Comparison of ENCODE assay signal across 7 mouse cellular contexts in genomic region chr3:138527667-138528231, GRCm38 (mm10). TPM values are rescaled to one million over a fixed set of nuclear protein-coding genes. Genes with fewer than 3 reads are reported as not detected.
A peak's percentile ranks its signal among the peaks of the same experiment; 100 is the strongest.
DNase-seq lines count a peak whose midpoint lies in the region; ATAC-seq and TF ChIP-seq lines count a peak whose summit lies in the region.

No protein-coding gene starts in this region.

- H3K9me3 ChIP-seq in intestine, embryonic 14.5 days (ENCODE audit: control insufficient read depth, low read length) = no peaks in the 10 kb centered on the region
- no peaks in the 10 kb centered on the region for H3K9me3 ChIP-seq in limb, embryonic 11.5 days (ENCODE audit: control insufficient read depth, low read length)
- no peaks in the 10 kb centered on the region for H3K9me3 ChIP-seq in midbrain, embryonic 12.5 days

- ATAC-seq in intestine, embryonic 14.5 days (replicated peaks; ENCODE audit: low FRiP score, low TSS enrichment, low read depth) = peak; percentile 61
- peak; percentile 55 for ATAC-seq in limb, embryonic 11.5 days (ENCODE audit: insufficient number of reproducible peaks, low FRiP score, low TSS enrichment, low read depth)
- peak; percentile 83 for ATAC-seq in midbrain, embryonic 12.5 days (ENCODE audit: low FRiP score, low read depth)

- H3K9ac ChIP-seq in intestine, embryonic 14.5 days (ENCODE audit: low read length) = peak overlapping the region; percentile 94
- peak overlapping the region; percentile 96 for H3K9ac ChIP-seq in limb, embryonic 11.5 days (ENCODE audit: low read length)
- peak overlapping the region; percentile 99 for H3K9ac ChIP-seq in midbrain, embryonic 12.5 days (replicated peaks)

- no peaks in the 10 kb centered on the region for H3K27me3 ChIP-seq in intestine, embryonic 14.5 days (replicated peaks; ENCODE audit: control insufficient read depth, insufficient read depth, low read length)
- no peaks in the 10 kb centered on the region for H3K27me3 ChIP-seq in limb, embryonic 11.5 days (ENCODE audit: control insufficient read depth, insufficient read depth, low read length)
- H3K27me3 ChIP-seq in midbrain, embryonic 12.5 days = peaks cover 5% of the 10 kb centered on the region; the same call in 1 of the 2 replicates
- no peaks in the 10 kb centered on the region for H3K27me3 ChIP-seq in small intestine, adult 2 months (ENCODE audit: control insufficient read depth, insufficient read depth, low read length)

- WGBS in intestine, embryonic 14.5 days = under 1% methylated on average over 43 of the region's 64 CpGs
- WGBS in limb, embryonic 11.5 days = under 1% methylated on average over 54 of the region's 64 CpGs
- under 1% methylated on average over 55 of the region's 64 CpGs for WGBS in midbrain, embryonic 12.5 days
- WGBS in small intestine, adult 2 months = under 1% methylated on average over 61 of the region's 64 CpGs

- H3K4me1 ChIP-seq in intestine, embryonic 14.5 days (replicated peaks; ENCODE audit: control insufficient read depth, insufficient read depth, low read length) = peaks cover 33% of the 10 kb centered on the region
- H3K4me1 ChIP-seq in limb, embryonic 11.5 days (ENCODE audit: control insufficient read depth, insufficient read depth, low read length) = peaks cover 5% of the 10 kb centered on the region; the same call in 1 of the 2 replicates
- H3K4me1 ChIP-seq in midbrain, embryonic 12.5 days = peaks cover 31% of the 10 kb centered on the region
- peaks cover 6% of the 10 kb centered on the region for H3K4me1 ChIP-seq in small intestine, adult 2 months (ENCODE audit: control insufficient read depth, insufficient read depth, insufficient read length, low read length)

- no peaks in the 10 kb centered on the region for H3K36me3 ChIP-seq in intestine, embryonic 14.5 days (ENCODE audit: control insufficient read depth, insufficient read depth, low read length)
- H3K36me3 ChIP-seq in limb, embryonic 11.5 days (ENCODE audit: control insufficient read depth, insufficient read depth, low read length) = no peaks in the 10 kb centered on the region
- H3K36me3 ChIP-seq in midbrain, embryonic 12.5 days = no peaks in the 10 kb centered on the region
- H3K36me3 ChIP-seq in small intestine, adult 2 months (ENCODE audit: control insufficient read depth, insufficient read depth, low read length) = no peaks in the 10 kb centered on the region

- H3K4me2 ChIP-seq in intestine, embryonic 14.5 days (ENCODE audit: low read length) = peak overlapping the region; percentile 82
- H3K4me2 ChIP-seq in limb, embryonic 11.5 days (ENCODE audit: low read depth, severe bottlenecking) = peak overlapping the region; percentile 64
- H3K4me2 ChIP-seq in midbrain, embryonic 12.5 days (replicated peaks) = peak overlapping the region; percentile 74

- no peak for TF ChIP-seq POLR2A in small intestine, adult 2 months (IDR thresholded peaks at IDR 0.05; ENCODE audit: low read depth, low read length)

- TF ChIP-seq CTCF in small intestine, adult 2 months (IDR thresholded peaks at IDR 0.05; ENCODE audit: extremely low read depth, insufficient read length, insufficient replicate concordance, low read depth, low read length) = no peak

- DNase-seq in adrenal gland, adult 18-20 months (ENCODE audit: low spot score in 2 of 2) = peak; percentile 66 to 73
- peak; percentile 90 for DNase-seq in embryo, embryonic 10.5 days (ENCODE audit: low spot score)
- peak; percentile 67 for DNase-seq in gastrocnemius, postnatal 25 days
- DNase-seq in intestine, embryonic 14.5 days (ENCODE audit: low spot score) = peak; percentile 77
- DNase-seq in limb, embryonic 11.5 days (ENCODE audit: low spot score) = peak; percentile 83

- peak overlapping the region; percentile 93 for H3K4me3 ChIP-seq in intestine, embryonic 14.5 days (ENCODE audit: low read depth, low read length)
- H3K4me3 ChIP-seq in limb, embryonic 11.5 days (ENCODE audit: low read depth, low read length) = peak overlapping the region; percentile 93
- peak overlapping the region; percentile 100 for H3K4me3 ChIP-seq in midbrain, embryonic 12.5 days
- H3K4me3 ChIP-seq in small intestine, adult 2 months (ENCODE audit: low read depth, low read length) = peak overlapping the region; percentile 71

- peak overlapping the region; percentile 84 for H3K27ac ChIP-seq in intestine, embryonic 14.5 days (ENCODE audit: low read depth)
- peak overlapping the region; percentile 90 for H3K27ac ChIP-seq in limb, embryonic 11.5 days (replicated peaks; ENCODE audit: low read depth, low read length)
- H3K27ac ChIP-seq in midbrain, embryonic 12.5 days (replicated peaks) = peak overlapping the region; percentile 98
- no peak overlapping the region for H3K27ac ChIP-seq in small intestine, adult 2 months (ENCODE audit: insufficient read depth, low read depth, low read length)

RNA-seq across cellular contexts. Expression of gene Eif4e, which starts 1.8 kb away (rescaled TPM):
- total RNA-seq in adrenal gland, adult 18-20 months (2021) = 100 to 1,000 TPM; 202 to 217 TPM
- 100 to 1,000 TPM; 109 to 113 TPM for total RNA-seq in gastrocnemius, postnatal 25 days (2021)
- polyA plus RNA-seq in intestine, embryonic 14.5 days (2014; fragmentation: Nextera tagmentation; extraction: Ambion mirVana) = 345 and 370 TPM in 2 replicates
- polyA plus RNA-seq in limb, embryonic 11.5 days (2014; fragmentation: Nextera tagmentation; extraction: Ambion mirVana) = 546 and 557 TPM in 2 replicates
- 348 and 357 TPM in 2 replicates for polyA plus RNA-seq in midbrain, embryonic 12.5 days (2016; fragmentation: Nextera tagmentation; extraction: Ambion mirVana)
- 2.6 and 5.4 TPM in 2 replicates for polyA plus RNA-seq in small intestine, adult 2 months (2012; rRNA removed)

RNA-seq across cellular contexts. Expression of gene Metap1, which starts 38.4 kb away (rescaled TPM):
- total RNA-seq in adrenal gland, adult 18-20 months (2021) = 10 to 100 TPM; 51.9 to 61.6 TPM
- total RNA-seq in gastrocnemius, postnatal 25 days (2021) = 10 to 100 TPM; 40.4 to 46.1 TPM
- 63.5 and 63.8 TPM in 2 replicates for polyA plus RNA-seq in intestine, embryonic 14.5 days (2014; fragmentation: Nextera tagmentation; extraction: Ambion mirVana)
- polyA plus RNA-seq in limb, embryonic 11.5 days (2014; fragmentation: Nextera tagmentation; extraction: Ambion mirVana) = 52.4 and 55.3 TPM in 2 replicates
- polyA plus RNA-seq in midbrain, embryonic 12.5 days (2016; fragmentation: Nextera tagmentation; extraction: Ambion mirVana) = 42.8 and 44.2 TPM in 2 replicates
- 4.5 and 6.6 TPM in 2 replicates for polyA plus RNA-seq in small intestine, adult 2 months (2012; rRNA removed)

Comparison
In these comparisons a context has a peak if more than half of its experiments do, and no peak if none do; other contexts are left out.
1. RNA of gene Eif4e, which starts 1.8 kb away (polyA plus RNA-seq): 546 to 557 TPM in limb, embryonic 11.5 days, 348 to 357 TPM in midbrain, embryonic 12.5 days and 345 to 370 TPM in intestine, embryonic 14.5 days; 2.6 to 5.4 TPM in small intestine, adult 2 months; every median in the first group is over 10 times any median in the second.
2. Peak in every context shown above with its lines, with median percentiles within 50 percentile points of each other: DNase-seq, ATAC-seq, H3K4me2 ChIP-seq, H3K4me3 ChIP-seq and H3K9ac ChIP-seq.